Mouse (Mus musculus) heart, postnatal 0 days (tissue): ENCODE results near the gene Atg4a-ps.

Source experiments
- CTCF ChIP-seq: IDR thresholded peaks from 2 replicates; pipeline ENCODE4 v1.5.1; 2016; ENCODE audit warnings: antibody characterized with exemption, control low read depth, low read depth
- EP300 ChIP-seq: IDR thresholded peaks from 2 replicates; pipeline ENCODE4 v1.6.1; 2016; ENCODE audit warnings: antibody characterized with exemption, low read depth

DNA sequence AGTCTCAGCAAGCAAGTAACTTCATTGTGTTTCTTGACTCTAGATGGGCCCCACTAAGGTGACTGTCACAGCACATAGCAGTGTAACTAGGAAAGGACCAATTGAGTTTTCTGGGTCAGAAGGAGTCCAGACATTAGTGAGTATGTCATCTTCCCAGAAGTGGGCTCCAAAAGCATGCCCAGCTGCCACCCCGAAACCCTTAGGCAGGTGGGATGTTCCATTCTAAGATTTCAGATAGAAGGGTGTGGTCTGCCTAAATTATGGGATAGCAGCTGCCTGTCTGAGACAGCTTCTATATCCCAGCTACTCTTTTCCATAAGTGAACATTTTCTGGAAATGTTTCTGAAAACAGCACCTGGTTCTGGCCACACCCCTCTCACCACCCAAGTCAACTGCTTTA, 11.6 kb downstream of the Atg4a-ps start:
- TF ChIP-seq CTCF (no peak), EP300 (no peak)
